In genomic region chr1:40376745-40377144, GRCm38 (mm10) we compare ENCODE assay signal across 17 mouse cellular contexts. TPM values are rescaled to one million over a fixed set of nuclear protein-coding genes. Genes with fewer than 3 reads are reported as not detected.
DNase-seq lines count a peak whose midpoint lies in the region; ATAC-seq and TF ChIP-seq lines count a peak whose summit lies in the region.
"Had no signal": no experiment of that assay in that cellular context is flagged by ENCODE, and none has a peak within 500 bp of the region (broad histone marks: within the 10 kb centered on the region; RNA-seq: fewer than 3 reads in every experiment).

No protein-coding gene starts in this region.

- no peaks in the 10 kb centered on the region for H3K36me3 ChIP-seq in kidney, embryonic 15.5 days
- H3K36me3 ChIP-seq in kidney, embryonic 14.5 days (ENCODE audit: control insufficient read depth, insufficient read depth, low read length): no peaks in the 10 kb centered on the region
- H3K36me3 ChIP-seq: forebrain, embryonic 12.5 days; midbrain, embryonic 15.5 days had no signal

- no peak overlapping the region for H3K4me2 ChIP-seq in kidney, embryonic 15.5 days
- no peak overlapping the region for H3K4me2 ChIP-seq in kidney, embryonic 14.5 days (replicated peaks; ENCODE audit: low read depth, low read length)
- H3K4me2 ChIP-seq: forebrain, embryonic 12.5 days; midbrain, embryonic 15.5 days had no signal

- TF ChIP-seq CTCF in gastrocnemius, adult 2 months (IDR thresholded peaks at IDR 0.05): no peak

- 56% methylated on average over 7 of the region's 7 CpGs for WGBS in kidney, embryonic 15.5 days
- WGBS in kidney, embryonic 14.5 days: 56% methylated on average over 7 of the region's 7 CpGs

- no peak overlapping the region for H3K4me3 ChIP-seq in gastrocnemius, adult 2 months
- H3K4me3 ChIP-seq in kidney, embryonic 15.5 days (replicated peaks): no peak overlapping the region
- H3K4me3 ChIP-seq in kidney, embryonic 14.5 days (ENCODE audit: low read length): no peak overlapping the region
- H3K4me3 ChIP-seq: forebrain, embryonic 12.5 days; megakaryocyte, embryonic 14.5 days; midbrain, embryonic 15.5 days had no signal

- H3K9me3 ChIP-seq in kidney, embryonic 15.5 days (replicated peaks): no peaks in the 10 kb centered on the region
- H3K9me3 ChIP-seq in kidney, embryonic 14.5 days (ENCODE audit: control insufficient read depth, low read length): no peaks in the 10 kb centered on the region
- H3K9me3 ChIP-seq: forebrain, embryonic 12.5 days; megakaryocyte, embryonic 14.5 days; midbrain, embryonic 15.5 days had no signal

- no peaks in the 10 kb centered on the region for H3K4me1 ChIP-seq in kidney, embryonic 15.5 days
- H3K4me1 ChIP-seq in kidney, embryonic 14.5 days (ENCODE audit: control insufficient read depth, insufficient read depth, low read length): no peaks in the 10 kb centered on the region
- H3K4me1 ChIP-seq: forebrain, embryonic 12.5 days; midbrain, embryonic 15.5 days had no signal

- 0 out of 2 replicates have a peak, but pooled peaks have one; percentile 36 for ATAC-seq in kidney, embryonic 15.5 days (replicated peaks; ENCODE audit: low FRiP score)
- ATAC-seq in kidney, embryonic 14.5 days (ENCODE audit: low FRiP score, low TSS enrichment): no peak; the same call in 1 of the 2 replicates
- ATAC-seq: liver, postnatal 0 days; midbrain, embryonic 15.5 days had no signal

- H3K27me3 ChIP-seq in kidney, embryonic 15.5 days: no peaks in the 10 kb centered on the region
- no peaks in the 10 kb centered on the region for H3K27me3 ChIP-seq in kidney, embryonic 14.5 days (ENCODE audit: control insufficient read depth, insufficient read depth, low read length)
- H3K27me3 ChIP-seq: forebrain, embryonic 12.5 days; megakaryocyte, embryonic 14.5 days; midbrain, embryonic 15.5 days had no signal

- intact Hi-C loops in gastrocnemius, adult 2 months (cut with DNase I): loop anchor here (5.0 to 10.0 kb wide), 2 partner anchors 152 to 281 kb away; partner anchors contain the start of gene Il1r1

- H3K9ac ChIP-seq in kidney, embryonic 15.5 days: no peak overlapping the region
- no peak overlapping the region for H3K9ac ChIP-seq in kidney, embryonic 14.5 days (ENCODE audit: low read depth, low read length)
- H3K9ac ChIP-seq: forebrain, embryonic 12.5 days; liver, postnatal 0 days; midbrain, embryonic 15.5 days had no signal

- peak; percentile 45 for DNase-seq in gastrocnemius, adult 2 months
- no peak for DNase-seq in gastrocnemius, postnatal 25 days
- DNase-seq in thymus, postnatal 14 days: peak; percentile 30
- no peak for DNase-seq in thymus, adult 18-20 months
- DNase-seq in left cerebral cortex, adult 8-10 months (ENCODE audit: low spot score in 2 of 2): no peak
- DNase-seq: adrenal gland, adult 2 months; cerebellum, adult 11 months; kidney, adult 2 months; liver; liver, postnatal 0 days; right cerebral cortex, adult 18-20 months; thymus, postnatal 25 days had no signal

- H3K27ac ChIP-seq in gastrocnemius, adult 2 months: no peak overlapping the region
- no peak overlapping the region for H3K27ac ChIP-seq in kidney, embryonic 15.5 days
- no peak overlapping the region for H3K27ac ChIP-seq in kidney, embryonic 14.5 days (ENCODE audit: low read depth, low read length)
- H3K27ac ChIP-seq: forebrain, embryonic 12.5 days; midbrain, embryonic 15.5 days had no signal

RNA-seq across cellular contexts. Expression of gene Il1rl2, which starts 52.3 kb away (rescaled TPM):
- 1 to 10 TPM in 1 of 2 experiments, under 1 TPM in 1; 0.86 to 1.1 TPM for total RNA-seq in gastrocnemius, adult 2 months (2021)
- total RNA-seq in gastrocnemius, postnatal 25 days (2021): 1 to 10 TPM; 1.6 to 3.3 TPM
- polyA plus RNA-seq in kidney, embryonic 15.5 days (2015; fragmentation: Nextera tagmentation; extraction: Ambion mirVana): 7.4 and 8.8 TPM in 2 replicates
- polyA plus RNA-seq in kidney, embryonic 14.5 days (2014; fragmentation: Nextera tagmentation; extraction: Ambion mirVana): 3.2 and 5.2 TPM in 2 replicates
- total RNA-seq in left cerebral cortex, adult 8-10 months (2022): 1 to 10 TPM in 2 of 4 experiments, under 1 TPM in 2; 0.33 to 1.8 (median 1.2) TPM

RNA-seq across cellular contexts. Expression of gene Il1rl1, which starts 52.6 kb away (rescaled TPM):
- total RNA-seq in gastrocnemius, adult 2 months (2021): 1 to 10 TPM; 1.0 to 1.1 TPM
- 1 to 10 TPM in 1 of 2 experiments, under 1 TPM in 1; 0.91 to 1.0 TPM for total RNA-seq in gastrocnemius, postnatal 25 days (2021)
- polyA plus RNA-seq in kidney, embryonic 15.5 days (2015; fragmentation: Nextera tagmentation; extraction: Ambion mirVana): 0.38 and 0.51 TPM in 2 replicates
- polyA plus RNA-seq in kidney, embryonic 14.5 days (2014; fragmentation: Nextera tagmentation; extraction: Ambion mirVana): 0.23 and 0.27 TPM in 2 replicates
- total RNA-seq in left cerebral cortex, adult 8-10 months (2022): under 1 TPM; 0.22 to 0.78 (median 0.38) TPM
- polyA plus RNA-seq: forebrain, embryonic 12.5 days had no signal

Comparison
In these comparisons a context has a peak if more than half of its experiments do, and no peak if none do; other contexts are left out.
1. DNase-seq: peak in gastrocnemius, adult 2 months (single experiment) and thymus, postnatal 14 days (single experiment); none in gastrocnemius, postnatal 25 days (single experiment), thymus, adult 18-20 months (0 of 2) and left cerebral cortex, adult 8-10 months (0 of 2).